Mouse (Mus musculus) midbrain, embryonic 16.5 days (tissue): Measurements from ENCODE around the gene Hunk. TPM values are rescaled to one million over a fixed set of nuclear protein-coding genes. Genes with fewer than 3 reads are reported as not detected.

Experiments
- ATAC-seq: fragments of 200-750 bp; cut with Nextera tagmentation; 2 replicates; pipeline ENCODE4 v1.8.0; 2017; ENCODE audit warnings: moderate TSS enrichment
- H3K27ac ChIP-seq: fragments of 300-500 bp; sonication (generic); 2 replicates; pipeline ENCODE4 v1.5.1; 2014; ENCODE audit warnings: mild to moderate bottlenecking, low read length, mixed read lengths
- H3K27me3 ChIP-seq: fragments of 300-500 bp; sonication (generic); 2 replicates; pipeline ENCODE4 v1.6.1; 2014; ENCODE audit warnings: low read depth, low read length, mixed read lengths; ENCODE audit not compliant: control insufficient read depth, insufficient read depth
- H3K36me3 ChIP-seq: fragments of 300-500 bp; sonication (generic); 2 replicates; pipeline ENCODE4 v1.6.1; 2014; ENCODE audit warnings: mild to moderate bottlenecking, low read length, moderate library complexity, mixed read lengths; ENCODE audit not compliant: control insufficient read depth, insufficient read depth
- H3K4me1 ChIP-seq: fragments of 300-500 bp; sonication (generic); 2 replicates; pipeline ENCODE4 v1.6.1; 2014; ENCODE audit warnings: mild to moderate bottlenecking, low read length, mixed read lengths; ENCODE audit not compliant: control insufficient read depth, insufficient read depth
- H3K4me2 ChIP-seq: fragments of 300-500 bp; sonication (generic); 2 replicates; pipeline ENCODE4 v1.6.1; 2014; ENCODE audit warnings: mild to moderate bottlenecking, low read length, mixed read lengths
- H3K4me3 ChIP-seq: fragments of 300-500 bp; sonication (generic); 2 replicates; pipeline ENCODE4 v1.5.1; 2014; ENCODE audit warnings: low read depth, mild to moderate bottlenecking, low read length, moderate library complexity, mixed read lengths
- H3K9ac ChIP-seq: fragments of 300-500 bp; sonication (generic); 2 replicates; pipeline ENCODE4 v1.6.1; 2014; ENCODE audit warnings: low read depth, low read length, mixed read lengths
- H3K9me3 ChIP-seq: fragments of 300-500 bp; sonication (generic); replicated peaks from 2 replicates; pipeline ENCODE4 v1.6.1; 2014; ENCODE audit warnings: mild to moderate bottlenecking, low read length, mixed read lengths; ENCODE audit not compliant: control insufficient read depth, poor library complexity, severe bottlenecking
- WGBS: fragments of 180-500 bp; shearing (Covaris S2); extraction: QIAGEN DNeasy Blood & Tissue Kit; methylation state at CpG from one replicate; pipeline ENCODE4 v1.1.7; 2014; 5-methylcytosine and 5-hydroxymethylcytosine counted together
- polyA plus RNA-seq: library from polyadenylated mRNA; unstranded; fragments of >200 nt; fragmentation: Nextera tagmentation; extraction: Ambion mirVana; gene quantifications from 2 replicates; pipeline ENCODE4 v1.2.1, GENCODE M21; 2015

Hunk gene
- polyA plus RNA-seq, 1 experiment from 2014 or later = 6.2 TPM

DNA sequence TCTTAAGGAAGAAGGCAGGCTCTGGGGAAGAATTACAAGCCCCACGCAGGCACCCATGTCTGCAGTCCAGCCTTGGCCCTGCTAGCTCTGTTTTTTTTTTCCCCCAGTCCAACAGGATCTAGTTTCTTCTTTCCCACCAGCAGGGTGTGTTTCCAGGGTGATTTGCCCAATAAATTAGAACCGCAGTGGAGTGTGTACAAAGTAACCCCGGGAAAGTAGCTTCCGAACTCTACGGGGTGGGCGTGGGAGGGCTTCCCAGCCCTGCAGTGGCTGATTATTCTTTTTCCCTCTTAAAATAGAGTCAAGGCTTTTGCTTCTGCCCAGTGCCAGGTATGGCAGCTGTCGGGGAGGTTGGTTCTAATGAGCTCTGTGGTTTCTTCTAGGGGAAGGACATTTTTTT, 35.3 kb downstream of the Hunk start:
- WGBS = 11% methylated on average over 7 of the region's 7 CpGs
- Histone ChIP-seq H3K9me3 (no peaks in the 10 kb centered on the region), H3K9ac (no peak overlapping the region), H3K27me3 (no peaks in the 10 kb centered on the region), H3K27ac (peak overlapping the region; percentile 66), H3K4me2 (no peak overlapping the region; the same call in 1 of the 2 replicates), H3K4me3 (no peak overlapping the region), H3K36me3 (no peaks in the 10 kb centered on the region), H3K4me1 (peaks cover 39% of the 10 kb centered on the region)
- no peak for ATAC-seq

GRCm38 (mm10) chr16:90421551-90421950, 35.7 kb downstream of the Hunk start:
- 10% methylated on average over 8 of the region's 8 CpGs for WGBS
- 0 out of 2 replicates have a peak overlapping the region, but pooled peaks have one; percentile 7 for H3K9ac ChIP-seq
- peak; percentile 36; the same call in 1 of the 2 replicates for ATAC-seq
- peak overlapping the region; percentile 13; the same call in 1 of the 2 replicates for H3K4me2 ChIP-seq
- H3K4me3 ChIP-seq = no peak overlapping the region
- H3K36me3 ChIP-seq = no peaks in the 10 kb centered on the region
- peak overlapping the region; percentile 66 for H3K27ac ChIP-seq
- peaks cover 39% of the 10 kb centered on the region for H3K4me1 ChIP-seq
- no peaks in the 10 kb centered on the region for H3K27me3 ChIP-seq
- H3K9me3 ChIP-seq = no peaks in the 10 kb centered on the region

GRCm38 (mm10) chr16:90422108-90422529, 36.3 kb downstream of the Hunk start:
- Histone ChIP-seq H3K4me2 (peak overlapping the region; percentile 13; the same call in 1 of the 2 replicates), H3K4me3 (no peak overlapping the region), H3K27me3 (no peaks in the 10 kb centered on the region), H3K9me3 (no peaks in the 10 kb centered on the region), H3K27ac (peak overlapping the region; percentile 66), H3K36me3 (no peaks in the 10 kb centered on the region), H3K9ac (peak overlapping the region; percentile 28; the same call in 1 of the 2 replicates), H3K4me1 (peaks cover 39% of the 10 kb centered on the region)
- 38% methylated on average over 11 of the region's 11 CpGs for WGBS
- ATAC-seq = no peak

DNA sequence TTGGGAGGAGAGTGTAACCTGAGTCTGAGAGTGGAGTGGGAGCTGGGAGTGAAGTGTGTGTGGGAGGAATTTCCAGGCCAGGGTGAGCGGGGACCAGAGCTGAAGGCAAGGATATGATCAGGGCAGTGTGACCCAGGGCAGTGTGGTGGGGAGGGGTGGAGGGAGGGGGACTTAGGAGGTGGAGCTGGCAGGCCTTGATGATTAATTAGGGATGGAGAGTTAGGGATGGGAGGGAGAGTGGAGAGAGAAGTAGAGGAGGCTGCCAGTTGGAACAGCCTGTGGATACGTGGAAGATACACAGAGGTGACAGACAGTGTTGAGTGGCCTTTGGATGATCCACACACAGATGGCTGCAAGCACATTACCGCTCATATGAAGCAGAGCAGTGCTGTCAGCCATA, 38.1 kb downstream of the Hunk start:
- no peak overlapping the region for H3K9ac ChIP-seq
- H3K9me3 ChIP-seq = no peaks in the 10 kb centered on the region
- H3K27me3 ChIP-seq = no peaks in the 10 kb centered on the region
- no peak overlapping the region for H3K4me2 ChIP-seq
- 50% methylated on average over 3 of the region's 3 CpGs for WGBS
- ATAC-seq = no peak
- H3K36me3 ChIP-seq = 0 out of 2 replicates have a peak, but pooled peaks cover 2% of the 10 kb centered on the region
- peaks cover 31% of the 10 kb centered on the region for H3K4me1 ChIP-seq
- H3K4me3 ChIP-seq = no peak overlapping the region
- H3K27ac ChIP-seq = no peak overlapping the region

- H3K9ac ChIP-seq = no peak overlapping the region
- no peak overlapping the region for H3K4me3 ChIP-seq
- 0 out of 2 replicates have a peak, but pooled peaks cover 2% of the 10 kb centered on the region for H3K36me3 ChIP-seq
- H3K27me3 ChIP-seq = no peaks in the 10 kb centered on the region
- no peak overlapping the region for H3K4me2 ChIP-seq
- no peak for ATAC-seq
- H3K27ac ChIP-seq = no peak overlapping the region
- no peaks in the 10 kb centered on the region for H3K9me3 ChIP-seq
- 46% methylated on average over 9 of the region's 9 CpGs for WGBS
- H3K4me1 ChIP-seq = peaks cover 28% of the 10 kb centered on the region
Observed at GRCm38 (mm10) chr16:90424391-90424790, 38.6 kb downstream of the Hunk start.

- H3K9ac ChIP-seq = no peak overlapping the region
- no peak overlapping the region for H3K27ac ChIP-seq
- peaks cover 23% of the 10 kb centered on the region for H3K4me1 ChIP-seq
- H3K36me3 ChIP-seq = 0 out of 2 replicates have a peak, but pooled peaks cover 2% of the 10 kb centered on the region
- no peaks in the 10 kb centered on the region for H3K9me3 ChIP-seq
- no peak overlapping the region for H3K4me2 ChIP-seq
- 85% methylated on average over 5 of the region's 5 CpGs for WGBS
- H3K4me3 ChIP-seq = no peak overlapping the region
- no peak for ATAC-seq
- H3K27me3 ChIP-seq = no peaks in the 10 kb centered on the region
Observed at GRCm38 (mm10) chr16:90426234-90426633, 40.4 kb downstream of the Hunk start.

- Histone ChIP-seq H3K4me2 (no peak overlapping the region), H3K36me3 (peaks cover 11% of the 10 kb centered on the region), H3K27me3 (no peaks in the 10 kb centered on the region), H3K4me3 (no peak overlapping the region), H3K9ac (no peak overlapping the region), H3K4me1 (peaks cover 8% of the 10 kb centered on the region; the same call in 1 of the 2 replicates), H3K9me3 (peaks cover 3% of the 10 kb centered on the region; the same call in 1 of the 2 replicates), H3K27ac (no peak overlapping the region)
- WGBS = 96% methylated on average over 8 of the region's 8 CpGs
- no peak for ATAC-seq
Observed at GRCm38 (mm10) chr16:90427838-90428630, 42.2 kb downstream of the Hunk start.

DNA sequence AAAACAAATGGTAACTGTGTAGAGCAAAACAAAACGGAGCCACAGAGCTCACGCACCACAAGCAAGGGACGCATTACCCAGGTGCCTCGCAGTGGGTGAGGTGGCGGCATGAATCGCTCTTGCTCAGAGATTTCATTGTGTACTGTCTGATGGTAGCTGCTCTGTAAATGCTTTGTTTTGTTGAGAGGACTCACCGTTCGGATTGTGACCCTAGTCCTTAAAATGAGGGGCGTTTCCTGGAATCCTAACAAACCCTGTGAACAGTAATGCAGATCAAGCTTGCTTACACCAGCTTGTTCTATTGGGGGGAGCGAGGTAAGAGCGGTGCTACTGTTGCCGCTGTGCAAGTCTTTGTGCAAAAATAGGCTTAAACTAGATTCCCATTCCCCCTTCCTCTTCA, 47.7 kb downstream of the Hunk start:
- H3K27ac ChIP-seq = no peak overlapping the region
- peaks cover 12% of the 10 kb centered on the region for H3K4me1 ChIP-seq
- peaks cover 18% of the 10 kb centered on the region for H3K36me3 ChIP-seq
- no peak overlapping the region for H3K4me2 ChIP-seq
- no peak overlapping the region for H3K4me3 ChIP-seq
- no peak overlapping the region for H3K9ac ChIP-seq
- H3K27me3 ChIP-seq = no peaks in the 10 kb centered on the region
- no peak for ATAC-seq
- peaks cover 3% of the 10 kb centered on the region; the same call in 1 of the 2 replicates for H3K9me3 ChIP-seq
- 99% methylated on average over 12 of the region's 12 CpGs for WGBS

DNA sequence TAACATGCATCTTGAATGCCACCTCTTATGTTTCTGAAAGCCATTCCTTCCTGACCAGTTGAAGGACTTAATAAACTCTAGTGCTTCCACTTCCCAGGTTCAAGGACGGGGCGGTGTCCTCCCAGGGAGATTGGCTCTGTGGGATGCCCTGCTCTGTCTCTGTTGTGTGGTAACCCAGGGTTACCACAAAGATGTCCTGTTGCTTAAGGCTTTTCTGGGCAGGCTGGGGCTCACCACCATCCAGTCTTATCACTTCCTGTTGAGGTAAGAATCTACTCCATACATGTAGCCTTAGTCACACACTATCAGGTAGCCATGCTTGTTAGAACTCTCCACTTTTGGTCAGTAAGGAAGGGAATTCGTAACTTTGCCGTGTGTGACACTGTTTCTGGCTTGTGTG, 49.4 kb downstream of the Hunk start:
- no peak overlapping the region for H3K9ac ChIP-seq
- H3K36me3 ChIP-seq = peaks cover 18% of the 10 kb centered on the region
- no peak overlapping the region for H3K4me3 ChIP-seq
- no peak for ATAC-seq
- no peaks in the 10 kb centered on the region for H3K27me3 ChIP-seq
- peaks cover 3% of the 10 kb centered on the region; the same call in 1 of the 2 replicates for H3K9me3 ChIP-seq
- peaks cover 12% of the 10 kb centered on the region for H3K4me1 ChIP-seq
- 64% methylated on average over 4 of the region's 4 CpGs for WGBS
- no peak overlapping the region for H3K4me2 ChIP-seq
- H3K27ac ChIP-seq = no peak overlapping the region
